Mouse (Mus musculus): ENCODE data around the gene Rab3d. TPM values are rescaled to one million over a fixed set of nuclear protein-coding genes. Genes with fewer than 3 reads are reported as not detected.
A peak's percentile ranks its signal among the peaks of the same experiment; 100 is the strongest.
"Not testable (repeated sequence)": the region's sequence is repeated elsewhere in the genome, so short reads cannot be mapped to it uniquely, and the experiment has no call there.

Rab3d gene
- total RNA-seq, 2 experiments from 2014 or later = 17.5 to 24.8 TPM

- intact Hi-C loops (cut with DNase I) = no loop called here
- no peak for DNase-seq (ENCODE audit: low spot score in 2 of 2)
Measured at GRCm38 (mm10) chr9:21923036-21923435, 5.0 kb upstream of the Rab3d start.

- DNase-seq (ENCODE audit: low spot score in 2 of 2) = peak in 1 of 2 experiments; percentile 55
- intact Hi-C loops (cut with DNase I) = no loop called here
Measured at GRCm38 (mm10) chr9:21918692-21919384, 846 bp upstream of the Rab3d start.

GRCm38 (mm10) chr9:21917493-21918034 lies 428 bp downstream of the Rab3d start:
- intact Hi-C loops (cut with DNase I) = no loop called here
- DNase-seq (ENCODE audit: low spot score in 2 of 2) = peak; percentile 73 to 78

GRCm38 (mm10) chr9:21916851-21917492 lies 1.0 kb downstream of the Rab3d start:
- DNase-seq (ENCODE audit: low spot score in 2 of 2) = no peak
- intact Hi-C loops (cut with DNase I) = no loop called here

- DNase-seq (ENCODE audit: low spot score in 2 of 2) = no peak
- intact Hi-C loops (cut with DNase I) = no loop called here
Measured at GRCm38 (mm10) chr9:21909474-21910223, 8.3 kb downstream of the Rab3d start.

GRCm38 (mm10) chr9:21908216-21908615 lies 9.8 kb downstream of the Rab3d start:
- intact Hi-C loops (cut with DNase I) = no loop called here
- no peak for DNase-seq (ENCODE audit: low spot score in 2 of 2)

GRCm38 (mm10) chr9:21904031-21904430 lies 14.0 kb downstream of the Rab3d start:
- intact Hi-C loops (cut with DNase I) = no loop called here

GRCm38 (mm10) chr9:21901223-21901820 lies 16.7 kb downstream of the Rab3d start:
- DNase-seq (ENCODE audit: low spot score in 2 of 2) = peak; percentile 77 to 84
- intact Hi-C loops (cut with DNase I) = no loop called here

More at GRCm38 (mm10) chr9:21904031-21904430, 14.0 kb downstream of the Rab3d start:
- DNase-seq (ENCODE audit: low spot score in 2 of 2) = no peak

GRCm38 (mm10) chr9:21889229-21889628 lies 28.8 kb downstream of the Rab3d start:
- DNase-seq (ENCODE audit: low spot score in 2 of 2) = no peak
- intact Hi-C loops (cut with DNase I) = no loop called here

- no peak for DNase-seq (ENCODE audit: low spot score in 2 of 2)
- intact Hi-C loops (cut with DNase I) = loop anchor here (10.0 kb wide), 1 partner anchor 272 kb away; no protein-coding TSS in a partner anchor
Measured at GRCm38 (mm10) chr9:21876601-21877000, 41.4 kb downstream of the Rab3d start.

- DNase-seq (ENCODE audit: low spot score in 2 of 2) = no peak
Measured at GRCm38 (mm10) chr9:21872204-21872603, 45.8 kb downstream of the Rab3d start.

GRCm38 (mm10) chr9:21870879-21871524 lies 47.0 kb downstream of the Rab3d start:
- intact Hi-C loops (cut with DNase I) = loop anchor here (2.0 to 10.0 kb wide), 2 partner anchors 30 to 266 kb away; no protein-coding TSS in a partner anchor
- peak; percentile 52 to 66 for DNase-seq (ENCODE audit: low spot score in 2 of 2)

More at GRCm38 (mm10) chr9:21872204-21872603, 45.8 kb downstream of the Rab3d start:
- intact Hi-C loops (cut with DNase I) = loop anchor here (10.0 kb wide), 1 partner anchor 267 kb away; no protein-coding TSS in a partner anchor

GRCm38 (mm10) chr9:21869290-21869689 lies 48.7 kb downstream of the Rab3d start:
- intact Hi-C loops (cut with DNase I) = not testable (repeated sequence)
- peak in 1 of 2 experiments; percentile 60 for DNase-seq (ENCODE audit: low spot score in 2 of 2)

GRCm38 (mm10) chr9:21867726-21868125 lies 50.3 kb downstream of the Rab3d start:
- DNase-seq (ENCODE audit: low spot score in 2 of 2) = no peak
- intact Hi-C loops (cut with DNase I) = no loop called here

GRCm38 (mm10) chr9:21866641-21867040 lies 51.4 kb downstream of the Rab3d start:
- intact Hi-C loops (cut with DNase I) = no loop called here
- no peak for DNase-seq (ENCODE audit: low spot score in 2 of 2)

- no peak for DNase-seq (ENCODE audit: low spot score in 2 of 2)
- intact Hi-C loops (cut with DNase I) = no loop called here
Measured at GRCm38 (mm10) chr9:21865673-21866398, 52.2 kb downstream of the Rab3d start.

- no peak for DNase-seq (ENCODE audit: low spot score in 2 of 2)
- intact Hi-C loops (cut with DNase I) = no loop called here
Measured at GRCm38 (mm10) chr9:21862181-21862580, 55.8 kb downstream of the Rab3d start.

- DNase-seq (ENCODE audit: low spot score in 2 of 2); intact Hi-C loops (cut with DNase I): not testable (repeated sequence)
Measured at GRCm38 (mm10) chr9:21860349-21860748, 57.6 kb downstream of the Rab3d start.
